Mouse (Mus musculus) kidney, postnatal 0 days (tissue): Measurements from ENCODE around the gene Pcnx4. TPM values are rescaled to one million over a fixed set of nuclear protein-coding genes. Genes with fewer than 3 reads are reported as not detected.

Source experiments
- ATAC-seq: fragments of 200-750 bp; cut with Nextera tagmentation; replicated peaks from 2 replicates; pipeline ENCODE4 v1.8.0; 2017; ENCODE audit warnings: low read depth, moderate number of reproducible peaks, moderate TSS enrichment, moderate library complexity; ENCODE audit not compliant: low FRiP score
- DNase-seq: peaks from one replicate; pipeline ENCODE4 v3.0.0-alpha.2; 2016; ENCODE audit warnings: low spot score
- H3K27ac ChIP-seq: fragments of 300-500 bp; sonication (generic); 2 replicates; pipeline ENCODE4 v1.5.1; 2014; ENCODE audit warnings: mild to moderate bottlenecking
- H3K27me3 ChIP-seq: fragments of 300-500 bp; sonication (generic); 2 replicates; pipeline ENCODE4 v1.6.1; 2014; ENCODE audit warnings: low read length, mixed read lengths; ENCODE audit not compliant: insufficient read depth
- H3K36me3 ChIP-seq: fragments of 300-500 bp; sonication (generic); 2 replicates; pipeline ENCODE4 v1.6.1; 2014; ENCODE audit warnings: low read length, mixed read lengths; ENCODE audit not compliant: insufficient read depth
- H3K4me1 ChIP-seq: fragments of 300-500 bp; sonication (generic); replicated peaks from 2 replicates; pipeline ENCODE4 v1.6.1; 2014; ENCODE audit warnings: antibody characterized with exemption, low read length, mixed read lengths; ENCODE audit not compliant: insufficient read depth
- H3K4me2 ChIP-seq: fragments of 300-500 bp; sonication (generic); 2 replicates; pipeline ENCODE4 v1.6.1; 2014; ENCODE audit warnings: mild to moderate bottlenecking, low read length, moderate library complexity, mixed read lengths
- H3K4me3 ChIP-seq: fragments of 300-500 bp; sonication (generic); replicated peaks from 2 replicates; pipeline ENCODE4 v1.5.1; 2014; ENCODE audit warnings: low read depth, low read length
- H3K9ac ChIP-seq: fragments of 300-500 bp; sonication (generic); 2 replicates; pipeline ENCODE4 v1.6.1; 2014; ENCODE audit warnings: low read depth, low read length
- H3K9me3 ChIP-seq: fragments of 300-500 bp; sonication (generic); replicated peaks from 2 replicates; pipeline ENCODE4 v1.6.1; 2016; ENCODE audit warnings: low read length, inconsistent platforms, mixed read lengths
- CTCF ChIP-seq: IDR thresholded peaks from 2 replicates; pipeline ENCODE4 v1.5.1; 2016; ENCODE audit warnings: antibody characterized with exemption, low read depth, mild to moderate bottlenecking, moderate library complexity
- WGBS: fragments of 180-500 bp; shearing (Covaris S2); extraction: QIAGEN DNeasy Blood & Tissue Kit; methylation state at CpG from one replicate; pipeline ENCODE4 v1.1.7; 2014; 5-methylcytosine and 5-hydroxymethylcytosine counted together
- polyA plus RNA-seq: library from polyadenylated mRNA; unstranded; fragments of >200 nt; fragmentation: Nextera tagmentation; extraction: Ambion mirVana; gene quantifications from 2 replicates; pipeline ENCODE4 v1.2.1, GENCODE M21; 2015

Gene Pcnx4
- polyA plus RNA-seq, 1 experiment from 2014 or later, result 5.8 TPM

- H3K27me3 ChIP-seq, result no peaks in the 10 kb centered on the region
- no peak overlapping the region for H3K9ac ChIP-seq
- no peak overlapping the region for H3K4me3 ChIP-seq
- TF ChIP-seq CTCF, result peak; percentile 66
- no peak overlapping the region for H3K27ac ChIP-seq
- DNase-seq, result peak; percentile 62
- 72% methylated on average over 3 of the region's 3 CpGs for WGBS
- H3K9me3 ChIP-seq, result no peaks in the 10 kb centered on the region
- H3K36me3 ChIP-seq, result no peaks in the 10 kb centered on the region
- no peak overlapping the region for H3K4me2 ChIP-seq
- ATAC-seq, result no peak
- H3K4me1 ChIP-seq, result no peaks in the 10 kb centered on the region
Measured at GRCm38 (mm10) chr12:72515446-72515845, 20.7 kb upstream of the Pcnx4 start.

DNA sequence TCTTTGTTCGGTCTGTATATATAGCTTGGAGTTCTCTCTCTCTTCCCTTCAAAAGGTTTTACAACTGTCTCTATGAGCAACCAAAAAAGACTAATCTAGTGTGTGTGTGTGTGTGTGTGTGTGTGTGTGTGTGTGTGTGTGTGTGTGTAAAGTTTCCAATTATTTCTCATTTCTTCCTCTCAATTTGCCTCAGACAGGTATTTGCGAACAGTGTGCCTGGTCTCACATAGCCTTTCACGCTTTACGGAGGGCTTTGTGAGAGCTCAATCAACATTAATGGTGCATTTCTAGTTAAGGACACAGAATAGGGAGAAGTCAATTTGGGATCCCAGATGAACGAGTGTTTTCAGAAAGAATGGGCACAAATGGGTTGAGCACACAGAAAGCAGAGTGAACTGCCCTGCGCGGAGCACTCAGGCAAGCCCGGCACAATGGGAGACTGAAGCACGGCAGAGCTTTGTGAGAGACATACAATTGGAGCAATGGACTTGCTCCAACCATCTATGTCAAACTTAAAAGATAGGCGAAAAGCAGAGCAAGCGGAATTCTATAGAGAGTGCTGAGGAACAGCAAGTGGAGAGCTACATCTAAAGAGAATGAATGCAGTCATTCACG lies 18.0 kb upstream of the Pcnx4 start:
- H3K36me3 ChIP-seq, result no peaks in the 10 kb centered on the region
- no peak overlapping the region for H3K4me3 ChIP-seq
- no peak overlapping the region for H3K27ac ChIP-seq
- H3K9ac ChIP-seq, result no peak overlapping the region
- no peaks in the 10 kb centered on the region for H3K9me3 ChIP-seq
- DNase-seq, result no peak
- H3K27me3 ChIP-seq, result no peaks in the 10 kb centered on the region
- H3K4me2 ChIP-seq, result no peak overlapping the region
- TF ChIP-seq CTCF, result no peak
- 85% methylated on average over 12 of the region's 12 CpGs for WGBS
- no peaks in the 10 kb centered on the region for H3K4me1 ChIP-seq
- ATAC-seq, result no peak

- Histone ChIP-seq H3K4me3 (no peak overlapping the region), H3K4me1 (no peaks in the 10 kb centered on the region), H3K27me3 (no peaks in the 10 kb centered on the region), H3K27ac (no peak overlapping the region), H3K9ac (no peak overlapping the region), H3K9me3 (no peaks in the 10 kb centered on the region), H3K4me2 (no peak overlapping the region), H3K36me3 (no peaks in the 10 kb centered on the region)
- WGBS, result 46% methylated on average over 9 of the region's 9 CpGs
- no peak for TF ChIP-seq CTCF
- DNase-seq (no peak), ATAC-seq (no peak)
Measured at GRCm38 (mm10) chr12:72519352-72519751, 16.8 kb upstream of the Pcnx4 start.

DNA sequence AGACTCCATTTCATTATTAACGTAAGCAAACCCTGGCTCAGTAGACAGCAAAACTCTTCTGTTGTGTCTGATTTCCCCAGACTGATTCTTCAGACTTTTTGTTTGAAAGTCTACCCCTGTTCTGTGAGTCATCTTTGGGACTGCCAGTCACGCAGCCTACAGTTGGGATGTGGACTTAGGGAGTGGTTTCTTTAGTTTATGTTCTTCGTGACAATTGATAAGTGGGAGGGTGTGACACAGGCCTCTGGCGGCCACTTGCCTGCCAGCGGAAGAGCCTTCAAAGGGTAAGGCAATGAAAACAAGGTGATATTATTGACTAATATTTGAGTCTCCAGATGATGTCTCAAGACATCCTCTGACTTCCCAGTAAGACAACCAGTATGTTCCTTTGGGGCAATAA lies 16.3 kb upstream of the Pcnx4 start:
- ATAC-seq, result no peak
- TF ChIP-seq CTCF, result no peak
- Histone ChIP-seq H3K27me3 (no peaks in the 10 kb centered on the region), H3K9ac (no peak overlapping the region), H3K9me3 (no peaks in the 10 kb centered on the region), H3K4me1 (no peaks in the 10 kb centered on the region), H3K27ac (no peak overlapping the region), H3K4me2 (no peak overlapping the region), H3K4me3 (no peak overlapping the region), H3K36me3 (no peaks in the 10 kb centered on the region)
- WGBS, result 49% methylated on average over 5 of the region's 5 CpGs
- no peak for DNase-seq

GRCm38 (mm10) chr12:72520645-72521044 lies 15.5 kb upstream of the Pcnx4 start:
- 5% methylated on average over 2 of the region's 2 CpGs for WGBS
- Histone ChIP-seq H3K9ac (no peak overlapping the region), H3K4me3 (no peak overlapping the region), H3K4me2 (no peak overlapping the region), H3K27ac (no peak overlapping the region), H3K4me1 (no peaks in the 10 kb centered on the region), H3K27me3 (no peaks in the 10 kb centered on the region), H3K36me3 (no peaks in the 10 kb centered on the region), H3K9me3 (no peaks in the 10 kb centered on the region)
- DNase-seq, result peak; percentile 76
- TF ChIP-seq CTCF, result peak; percentile 97
- ATAC-seq, result no peak

GRCm38 (mm10) chr12:72525588-72525987 lies 10.6 kb upstream of the Pcnx4 start:
- DNase-seq, result no peak
- ATAC-seq, result no peak
- 82% methylated on average over 4 of the region's 4 CpGs for WGBS

DNA sequence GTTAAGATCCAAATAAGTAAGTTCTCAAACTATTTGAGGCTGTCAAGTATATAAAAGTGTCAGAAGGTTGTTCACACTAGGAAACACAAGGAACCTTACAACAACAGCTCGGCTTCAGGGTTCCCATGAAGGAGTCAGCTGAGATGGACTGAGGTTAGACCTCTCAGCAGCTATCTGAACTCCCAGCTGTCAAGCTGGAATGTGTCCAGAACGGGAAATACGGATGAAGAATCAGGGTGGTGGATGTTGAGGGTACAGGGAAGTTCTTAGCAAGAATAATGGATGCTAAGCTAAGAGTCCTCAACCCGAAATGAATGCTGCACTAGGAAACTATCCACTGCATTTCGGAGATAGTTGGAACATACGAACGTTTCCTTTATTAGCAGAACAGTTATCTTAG lies 3.9 kb upstream of the Pcnx4 start:
- H3K4me1 ChIP-seq, result no peaks in the 10 kb centered on the region
- H3K27me3 ChIP-seq, result no peaks in the 10 kb centered on the region
- ATAC-seq, result no peak
- H3K4me3 ChIP-seq, result no peak overlapping the region
- no peak overlapping the region for H3K27ac ChIP-seq
- no peaks in the 10 kb centered on the region for H3K36me3 ChIP-seq
- no peak for DNase-seq
- no peak for TF ChIP-seq CTCF
- H3K9ac ChIP-seq, result no peak overlapping the region
- H3K4me2 ChIP-seq, result no peak overlapping the region
- WGBS, result 73% methylated on average over 7 of the region's 7 CpGs
- H3K9me3 ChIP-seq, result no peaks in the 10 kb centered on the region

More at GRCm38 (mm10) chr12:72525588-72525987, 10.6 kb upstream of the Pcnx4 start:
- TF ChIP-seq CTCF, result no peak
- no peak overlapping the region for H3K4me3 ChIP-seq
- no peaks in the 10 kb centered on the region for H3K27me3 ChIP-seq
- no peaks in the 10 kb centered on the region for H3K4me1 ChIP-seq
- no peak overlapping the region for H3K9ac ChIP-seq
- H3K4me2 ChIP-seq, result no peak overlapping the region
- no peaks in the 10 kb centered on the region for H3K9me3 ChIP-seq
- H3K36me3 ChIP-seq, result no peaks in the 10 kb centered on the region
- no peak overlapping the region for H3K27ac ChIP-seq
